Mouse (Mus musculus) limb, embryonic 10.5 days (tissue): ENCODE data around the gene Gab3. TPM values are rescaled to one million over a fixed set of nuclear protein-coding genes. Genes with fewer than 3 reads are reported as not detected.

Experiments
- polyA plus RNA-seq: library from polyadenylated mRNA; unstranded; fragments of >200 nt; fragmentation: Nextera tagmentation; extraction: Ambion mirVana; gene quantifications from 2 replicates; pipeline ENCODE4 v1.2.1, GENCODE M21; 2016

The Gab3 gene
- polyA plus RNA-seq, 1 experiment from 2014 or later, result 0.65 TPM

Other genes starting within 250 kb of the Gab3 start
- not detected in 2 replicates for gene Gm5936, start 248.3 kb downstream of the Gab3 start, polyA plus RNA-seq
- gene Dkc1, start 10.4 kb upstream of the Gab3 start, polyA plus RNA-seq, result 212 and 261 TPM in 2 replicates
- gene Mpp1, start 45.6 kb upstream of the Gab3 start, polyA plus RNA-seq, result 19.9 and 23.2 TPM in 2 replicates
- gene Smim9, start 78.3 kb upstream of the Gab3 start, polyA plus RNA-seq, result not detected in 2 replicates